Mouse (Mus musculus) heart, adult 2 months (tissue): ENCODE measurements around the gene Yipf7. TPM values are rescaled to one million over a fixed set of nuclear protein-coding genes. Genes with fewer than 3 reads are reported as not detected.

Experiments used
- DNase-seq, 2 experiments: peaks; one replicate each; pipeline ENCODE4 v3.0.0; 2021
- H3K27ac ChIP-seq: fragments of 200-600 bp; 2 replicates; pipeline ENCODE4 v1.8.1; 2022
- H3K27me3 ChIP-seq: fragments of 200-500 bp; 2 replicates; pipeline ENCODE4 v1.6.1; 2012; ENCODE audit warnings: mild to moderate bottlenecking, low read length, inconsistent platforms, mixed read lengths; ENCODE audit not compliant: control insufficient read depth, insufficient read depth
- H3K36me3 ChIP-seq: fragments of 200-500 bp; 2 replicates; pipeline ENCODE4 v1.6.1; 2012; ENCODE audit warnings: low read length, inconsistent platforms; ENCODE audit not compliant: control insufficient read depth, insufficient read depth
- H3K4me1 ChIP-seq: fragments of 200-500 bp; 2 replicates; pipeline ENCODE4 v1.6.1; 2011; ENCODE audit warnings: low read length; ENCODE audit not compliant: control insufficient read depth, insufficient read depth
- H3K4me3 ChIP-seq: fragments of 200-600 bp; 2 replicates; pipeline ENCODE4 v1.8.1; 2022
- H3K79me2 ChIP-seq: fragments of 200-500 bp; replicated peaks from 2 replicates; pipeline ENCODE4 v1.6.1; 2012; ENCODE audit warnings: mild to moderate bottlenecking, inconsistent platforms, low read length, moderate library complexity, mixed read lengths; ENCODE audit not compliant: control insufficient read depth, insufficient read depth
- H3K9ac ChIP-seq: fragments of 200-500 bp; 2 replicates; pipeline ENCODE4 v1.6.1; 2012; ENCODE audit warnings: low read depth, mild to moderate bottlenecking, control low read depth, inconsistent platforms, low read length, mixed read lengths
- CTCF ChIP-seq: fragments of 200-600 bp; IDR thresholded peaks from 2 replicates; pipeline ENCODE4 v1.8.1; 2022; ENCODE audit warnings: antibody characterized with exemption, mild to moderate bottlenecking, moderate library complexity
- EP300 ChIP-seq: fragments of 200-500 bp; IDR thresholded peaks from 2 replicates; pipeline ENCODE4 v1.6.1; 2011; ENCODE audit warnings: low read depth, low read length, control low read depth; ENCODE audit not compliant: insufficient read depth
- POLR2A ChIP-seq: fragments of 200-500 bp; IDR thresholded peaks from 2 replicates; pipeline ENCODE4 v1.6.1; 2011; ENCODE audit warnings: mild to moderate bottlenecking, low read depth, low read length, control low read depth; ENCODE audit not compliant: insufficient read depth
- WGBS: fragments of 180-500 bp; shearing (Covaris S2); methylation state at CpG from one replicate; pipeline ENCODE4 v1.1.7; 2018; 5-methylcytosine and 5-hydroxymethylcytosine counted together
- intact Hi-C: fragments of 180-260 bp; cut with DNase I; formaldehyde crosslinking; loops from one replicate; pipeline ENCODE4 v1.15.1; 2025
- polyA plus RNA-seq: library from polyadenylated mRNA; depleted of rRNA; stranded (reverse); fragments of >200 nt; gene quantifications from 2 replicates; pipeline ENCODE4 v1.2.3, GENCODE M21; 2012; rRNA removed
- total RNA-seq, 2 experiments: library from RNA; stranded (reverse); gene quantifications; 2 replicates each; pipeline ENCODE4 v1.2.3; 2021

Yipf7 gene
- total and polyA plus RNA-seq, 3 experiments = 164 to 211 (median 193) TPM

DNA sequence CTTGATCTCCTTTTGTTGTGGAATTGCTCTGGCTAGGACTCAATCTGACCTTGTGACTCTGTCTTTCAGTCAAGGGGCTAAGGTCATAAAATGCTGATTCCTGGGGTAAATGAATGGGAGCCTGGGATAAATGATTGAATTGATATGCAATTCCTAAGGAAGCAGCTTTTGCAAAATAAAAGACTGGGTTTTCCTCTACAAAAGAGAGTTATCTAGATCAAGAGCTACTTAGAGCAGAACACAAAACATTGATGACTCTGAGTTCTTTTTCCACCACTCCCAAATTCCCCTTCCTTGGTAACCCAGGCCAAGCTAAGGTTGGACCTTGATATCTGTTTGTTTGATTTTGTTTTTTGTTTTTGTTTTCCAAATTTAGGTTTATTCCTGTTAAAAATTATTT, 53.4 kb downstream of the Yipf7 start:
- intact Hi-C loops = no loop called here
- H3K9ac ChIP-seq = no peak overlapping the region
- no peaks in the 10 kb centered on the region for H3K79me2 ChIP-seq
- no peak for DNase-seq
- no peak overlapping the region for H3K4me3 ChIP-seq
- no peaks in the 10 kb centered on the region for H3K36me3 ChIP-seq
- H3K4me1 ChIP-seq = no peaks in the 10 kb centered on the region
- H3K27me3 ChIP-seq = no peaks in the 10 kb centered on the region
- H3K27ac ChIP-seq = no peak overlapping the region
- TF ChIP-seq CTCF (no peak), POLR2A (no peak), EP300 (no peak)

DNA sequence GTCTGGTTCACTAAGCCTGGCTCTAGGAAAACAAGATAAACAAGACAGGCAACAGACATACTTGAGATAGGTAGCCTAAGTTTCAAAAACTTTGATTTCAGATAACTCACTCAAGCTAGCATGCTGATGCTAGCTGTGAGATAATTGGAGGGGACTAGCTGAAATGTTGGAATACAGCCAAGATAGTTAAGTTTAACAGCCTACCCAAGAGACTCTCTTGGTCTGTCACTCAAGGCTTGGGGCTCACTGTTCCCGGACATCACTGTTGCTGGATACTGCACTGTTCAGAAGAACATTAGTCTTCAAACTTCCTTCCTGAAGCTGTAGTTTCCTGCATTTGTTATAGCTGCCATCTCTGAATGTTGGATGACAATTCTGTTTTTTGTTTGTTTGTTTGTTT, 74.9 kb downstream of the Yipf7 start:
- no peak overlapping the region for H3K27ac ChIP-seq

More for the DNA sequence above, 74.9 kb downstream of the Yipf7 start:
- DNase-seq = no peak
- Histone ChIP-seq H3K4me1 (no peaks in the 10 kb centered on the region), H3K4me3 (no peak overlapping the region), H3K27me3 (no peaks in the 10 kb centered on the region), H3K79me2 (no peaks in the 10 kb centered on the region), H3K36me3 (no peaks in the 10 kb centered on the region), H3K9ac (no peak overlapping the region)
- TF ChIP-seq CTCF (no peak), EP300 (no peak), POLR2A (no peak)
- WGBS = 22% methylated on average over 1 of the region's 1 CpGs
- intact Hi-C loops = no loop called here

Other genes starting within 250 kb of the Yipf7 start
- 1 to 10 TPM in 1 of 2 experiments, under 1 TPM in 1; 0.99 to 1.2 TPM for gene Kctd8, start 201.0 kb downstream of the Yipf7 start, total RNA-seq
- 0.50 and 0.59 TPM in 2 replicates for gene Kctd8, start 201.0 kb downstream of the Yipf7 start, polyA plus RNA-seq
- 10 to 100 TPM; 27.5 to 30.8 TPM for gene Guf1, start 14.3 kb upstream of the Yipf7 start, total RNA-seq
- 4.6 and 11.9 TPM in 2 replicates for gene Guf1, start 14.3 kb upstream of the Yipf7 start, polyA plus RNA-seq
- 10 to 100 TPM in 1 of 2 experiments, 1 to 10 TPM in 1; 9.4 to 11.1 TPM for gene Gnpda2, start 49.7 kb upstream of the Yipf7 start, total RNA-seq
- 11.4 and 12.4 TPM in 2 replicates for gene Gnpda2, start 49.7 kb upstream of the Yipf7 start, polyA plus RNA-seq